Mouse (Mus musculus) hindbrain, embryonic 12.5 days (tissue): ENCODE measurements around the gene Ephb1. TPM values are rescaled to one million over a fixed set of nuclear protein-coding genes. Genes with fewer than 3 reads are reported as not detected.

ENCODE experiments used
- ATAC-seq: fragments of 200-750 bp; cut with Nextera tagmentation; 2 replicates; pipeline ENCODE4 v1.8.0; 2017; ENCODE audit warnings: moderate TSS enrichment; ENCODE audit not compliant: low FRiP score
- H3K27ac ChIP-seq: fragments of 300-500 bp; sonication (generic); 2 replicates; pipeline ENCODE4 v1.5.1; 2016; ENCODE audit warnings: mild to moderate bottlenecking
- H3K27me3 ChIP-seq: fragments of 300-500 bp; sonication (generic); 2 replicates; pipeline ENCODE4 v1.6.1; 2016; ENCODE audit warnings: mild to moderate bottlenecking
- H3K36me3 ChIP-seq: fragments of 300-500 bp; sonication (generic); 2 replicates; pipeline ENCODE4 v1.6.1; 2016; ENCODE audit warnings: mild to moderate bottlenecking
- H3K4me1 ChIP-seq: fragments of 300-500 bp; sonication (generic); 2 replicates; pipeline ENCODE4 v1.6.1; 2016
- H3K4me2 ChIP-seq: fragments of 300-500 bp; sonication (generic); replicated peaks from 2 replicates; pipeline ENCODE4 v1.6.1; 2016; ENCODE audit warnings: mild to moderate bottlenecking
- H3K4me3 ChIP-seq: fragments of 300-500 bp; sonication (generic); 2 replicates; pipeline ENCODE4 v1.5.1; 2016; ENCODE audit warnings: mild to moderate bottlenecking
- H3K9ac ChIP-seq: fragments of 300-500 bp; sonication (generic); 2 replicates; pipeline ENCODE4 v1.6.1; 2016; ENCODE audit warnings: mild to moderate bottlenecking, moderate library complexity
- H3K9me3 ChIP-seq: fragments of 300-500 bp; sonication (generic); replicated peaks from 2 replicates; pipeline ENCODE4 v1.6.1; 2016; ENCODE audit warnings: mild to moderate bottlenecking
- WGBS: fragments of 180-500 bp; shearing (Covaris S2); methylation state at CpG from one replicate; pipeline ENCODE4 v1.1.7; 2016; 5-methylcytosine and 5-hydroxymethylcytosine counted together
- polyA plus RNA-seq: library from polyadenylated mRNA; unstranded; fragments of >200 nt; fragmentation: Nextera tagmentation; extraction: Ambion mirVana; gene quantifications from 2 replicates; pipeline ENCODE4 v1.2.1, GENCODE M21; 2016

Gene Ephb1
- polyA plus RNA-seq, 1 experiment from 2014 or later = 30.2 TPM

DNA sequence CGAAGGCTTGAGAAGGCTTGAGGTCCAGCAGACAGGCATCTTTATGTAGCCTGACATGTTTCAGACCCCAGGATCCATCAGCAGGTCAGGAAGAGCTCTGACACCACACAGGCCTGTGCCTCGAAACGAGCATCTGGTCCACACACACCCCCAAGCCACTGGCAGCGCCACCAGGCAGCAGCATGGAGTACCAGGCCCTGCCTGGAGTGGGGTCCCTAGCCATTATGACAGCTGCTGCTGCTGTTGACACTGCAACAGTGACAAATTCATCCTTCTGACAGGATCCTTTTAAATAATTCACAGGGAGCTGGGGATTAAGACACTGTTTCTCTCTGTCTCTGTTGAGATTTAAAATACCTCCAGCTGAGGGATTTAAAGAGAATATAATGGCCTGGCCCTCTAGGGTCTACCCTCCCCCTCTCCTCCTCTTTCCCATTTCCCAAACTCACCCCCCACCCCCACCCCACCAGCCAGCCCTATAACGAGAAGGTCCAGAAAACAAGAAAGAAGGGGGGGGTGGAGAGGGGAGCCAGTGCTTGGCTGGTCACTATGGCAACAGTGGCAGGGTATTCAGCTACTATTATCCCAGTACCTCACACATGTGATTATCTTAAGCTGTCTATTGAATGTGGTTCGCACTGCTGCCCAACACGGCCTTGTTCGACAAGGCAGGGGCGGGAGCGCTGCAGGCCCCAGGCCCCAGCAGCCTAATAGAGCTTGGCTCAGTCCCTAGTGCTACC is 143.0 kb downstream of the Ephb1 start:
- 8% methylated on average over 10 of the region's 10 CpGs for WGBS
- peak overlapping the region; percentile 3; the same call in 1 of the 2 replicates for H3K4me2 ChIP-seq
- peaks cover 40% of the 10 kb centered on the region for H3K27me3 ChIP-seq

GRCm38 (mm10) chr9:102205518-102205917 is 149.0 kb downstream of the Ephb1 start:
- 50% methylated on average over 3 of the region's 3 CpGs for WGBS
- H3K9me3 ChIP-seq = no peaks in the 10 kb centered on the region
- no peak overlapping the region for H3K9ac ChIP-seq
- no peaks in the 10 kb centered on the region for H3K4me1 ChIP-seq
- H3K27me3 ChIP-seq = peaks cover 31% of the 10 kb centered on the region
- H3K36me3 ChIP-seq = peaks cover 3% of the 10 kb centered on the region; the same call in 1 of the 2 replicates
- no peak overlapping the region for H3K27ac ChIP-seq
- no peak for ATAC-seq
- H3K4me3 ChIP-seq = no peak overlapping the region
- H3K4me2 ChIP-seq = no peak overlapping the region

More for the DNA sequence above, 143.0 kb downstream of the Ephb1 start:
- peak; percentile 97 for ATAC-seq
- H3K9me3 ChIP-seq = no peaks in the 10 kb centered on the region
- H3K9ac ChIP-seq = no peak overlapping the region
- H3K4me1 ChIP-seq = peaks cover 35% of the 10 kb centered on the region
- no peak overlapping the region for H3K4me3 ChIP-seq
- peaks cover 3% of the 10 kb centered on the region; the same call in 1 of the 2 replicates for H3K36me3 ChIP-seq
- peak overlapping the region; percentile 71 for H3K27ac ChIP-seq

GRCm38 (mm10) chr9:102201867-102202266 is 152.6 kb downstream of the Ephb1 start:
- Histone ChIP-seq H3K4me3 (no peak overlapping the region), H3K4me2 (no peak overlapping the region), H3K27me3 (peaks cover 27% of the 10 kb centered on the region), H3K4me1 (peaks cover 11% of the 10 kb centered on the region), H3K9ac (no peak overlapping the region), H3K27ac (no peak overlapping the region), H3K36me3 (no peaks in the 10 kb centered on the region), H3K9me3 (no peaks in the 10 kb centered on the region)
- 81% methylated on average over 5 of the region's 5 CpGs for WGBS
- ATAC-seq = no peak

- Histone ChIP-seq H3K4me2 (no peak overlapping the region), H3K4me3 (no peak overlapping the region), H3K9ac (no peak overlapping the region), H3K27me3 (peaks cover 30% of the 10 kb centered on the region), H3K4me1 (peaks cover 29% of the 10 kb centered on the region), H3K36me3 (no peaks in the 10 kb centered on the region; the same call in 1 of the 2 replicates), H3K27ac (no peak overlapping the region), H3K9me3 (no peaks in the 10 kb centered on the region)
- no peak for ATAC-seq
- 93% methylated on average over 6 of the region's 6 CpGs for WGBS
These were observed 157.6 kb downstream of the Ephb1 start for GRCm38 (mm10) chr9:102196856-102197255.

GRCm38 (mm10) chr9:102194063-102194462 is 160.4 kb downstream of the Ephb1 start:
- Histone ChIP-seq H3K27ac (peak overlapping the region; percentile 67; the same call in 1 of the 2 replicates), H3K4me3 (no peak overlapping the region), H3K4me2 (no peak overlapping the region), H3K27me3 (peaks cover 39% of the 10 kb centered on the region), H3K36me3 (no peaks in the 10 kb centered on the region; the same call in 1 of the 2 replicates), H3K9me3 (no peaks in the 10 kb centered on the region), H3K9ac (no peak overlapping the region), H3K4me1 (peaks cover 37% of the 10 kb centered on the region)
- no peak for ATAC-seq
- 72% methylated on average over 4 of the region's 4 CpGs for WGBS

DNA sequence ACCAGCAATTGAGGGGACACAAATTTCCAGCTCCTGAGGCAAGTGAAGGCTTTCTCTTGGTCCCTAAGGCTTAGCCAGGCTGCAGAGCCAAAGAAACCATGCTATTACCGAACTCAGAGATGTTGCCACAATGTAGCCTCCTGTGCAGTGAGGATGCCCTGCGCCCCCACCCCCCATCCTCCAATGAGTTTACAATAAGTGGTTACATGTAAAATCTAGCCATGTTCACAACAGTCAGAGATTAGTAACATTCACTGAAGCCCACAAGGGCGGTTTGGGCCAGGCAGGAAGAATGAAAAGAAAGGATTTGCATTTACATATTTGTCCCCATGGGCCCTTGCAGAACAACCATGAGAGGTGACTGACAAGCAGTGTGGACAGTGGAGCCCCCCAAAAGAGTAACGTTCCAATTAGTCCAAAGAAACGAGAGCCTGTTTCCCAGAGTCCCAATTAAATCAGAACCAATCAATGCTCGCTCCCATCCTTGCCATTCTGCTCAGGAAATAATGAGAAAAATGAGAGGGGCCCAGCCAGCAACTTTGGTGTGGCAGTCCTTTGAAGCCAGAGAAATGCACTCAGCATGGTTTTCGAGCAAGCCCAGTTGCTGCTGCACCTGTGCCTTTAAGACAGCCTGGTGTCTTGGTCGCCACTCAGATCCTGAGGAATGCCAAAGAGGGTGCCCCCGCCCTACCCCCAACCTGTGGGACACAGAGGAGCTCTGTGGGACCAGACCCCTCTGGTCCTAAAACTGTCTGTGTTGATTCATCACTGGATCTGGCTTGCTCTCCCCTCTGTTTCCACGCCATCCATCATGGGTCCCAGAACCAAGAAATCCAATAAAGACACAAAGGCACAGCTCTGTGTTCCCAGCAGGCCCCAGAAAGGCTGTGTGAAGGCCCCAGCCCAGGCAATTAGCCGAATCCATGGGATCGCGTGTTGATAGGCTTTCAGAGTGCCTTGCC is 161.5 kb downstream of the Ephb1 start:
- H3K27ac ChIP-seq = peak overlapping the region; percentile 67
- H3K4me2 ChIP-seq = no peak overlapping the region
- WGBS = 33% methylated on average over 13 of the region's 13 CpGs
- no peaks in the 10 kb centered on the region; the same call in 1 of the 2 replicates for H3K36me3 ChIP-seq
- no peak overlapping the region for H3K4me3 ChIP-seq
- H3K4me1 ChIP-seq = peaks cover 36% of the 10 kb centered on the region
- peaks cover 42% of the 10 kb centered on the region for H3K27me3 ChIP-seq
- peak; percentile 74 for ATAC-seq
- no peaks in the 10 kb centered on the region for H3K9me3 ChIP-seq
- H3K9ac ChIP-seq = no peak overlapping the region

DNA sequence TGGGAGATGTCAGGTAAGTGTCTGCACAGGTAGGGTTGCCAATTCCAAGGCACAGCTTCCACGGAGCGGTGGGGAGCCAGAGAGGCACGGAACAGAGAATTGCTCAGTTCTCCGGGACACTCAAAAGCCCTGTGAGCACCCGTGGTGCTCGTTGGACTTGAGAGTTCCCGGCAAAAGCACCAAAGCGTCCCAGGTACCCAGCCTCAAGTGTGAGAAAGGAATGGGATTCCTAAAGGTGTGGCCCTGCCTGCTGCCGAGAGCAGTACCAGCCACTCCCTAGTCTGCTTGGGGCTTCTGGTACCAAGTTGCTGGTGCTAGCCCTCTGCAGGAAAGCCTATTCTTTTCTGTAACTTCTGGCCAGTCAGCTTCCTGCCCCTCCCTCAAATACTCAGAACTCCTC is 164.4 kb downstream of the Ephb1 start:
- Histone ChIP-seq H3K27ac (no peak overlapping the region), H3K36me3 (no peaks in the 10 kb centered on the region; the same call in 1 of the 2 replicates), H3K9me3 (no peaks in the 10 kb centered on the region), H3K27me3 (peaks cover 30% of the 10 kb centered on the region), H3K4me3 (no peak overlapping the region), H3K4me2 (no peak overlapping the region), H3K4me1 (peaks cover 28% of the 10 kb centered on the region), H3K9ac (no peak overlapping the region)
- 79% methylated on average over 9 of the region's 9 CpGs for WGBS
- no peak for ATAC-seq

- H3K27me3 ChIP-seq = peaks cover 24% of the 10 kb centered on the region
- no peak overlapping the region for H3K9ac ChIP-seq
- 43% methylated on average over 11 of the region's 11 CpGs for WGBS
- 0 out of 2 replicates have a peak, but pooled peaks have one; percentile 6 for ATAC-seq
- no peaks in the 10 kb centered on the region; the same call in 1 of the 2 replicates for H3K36me3 ChIP-seq
- peaks cover 28% of the 10 kb centered on the region for H3K4me1 ChIP-seq
- no peaks in the 10 kb centered on the region for H3K9me3 ChIP-seq
- H3K4me3 ChIP-seq = no peak overlapping the region
- no peak overlapping the region for H3K27ac ChIP-seq
- H3K4me2 ChIP-seq = no peak overlapping the region
These were observed 165.1 kb downstream of the Ephb1 start for GRCm38 (mm10) chr9:102189406-102189805.

DNA sequence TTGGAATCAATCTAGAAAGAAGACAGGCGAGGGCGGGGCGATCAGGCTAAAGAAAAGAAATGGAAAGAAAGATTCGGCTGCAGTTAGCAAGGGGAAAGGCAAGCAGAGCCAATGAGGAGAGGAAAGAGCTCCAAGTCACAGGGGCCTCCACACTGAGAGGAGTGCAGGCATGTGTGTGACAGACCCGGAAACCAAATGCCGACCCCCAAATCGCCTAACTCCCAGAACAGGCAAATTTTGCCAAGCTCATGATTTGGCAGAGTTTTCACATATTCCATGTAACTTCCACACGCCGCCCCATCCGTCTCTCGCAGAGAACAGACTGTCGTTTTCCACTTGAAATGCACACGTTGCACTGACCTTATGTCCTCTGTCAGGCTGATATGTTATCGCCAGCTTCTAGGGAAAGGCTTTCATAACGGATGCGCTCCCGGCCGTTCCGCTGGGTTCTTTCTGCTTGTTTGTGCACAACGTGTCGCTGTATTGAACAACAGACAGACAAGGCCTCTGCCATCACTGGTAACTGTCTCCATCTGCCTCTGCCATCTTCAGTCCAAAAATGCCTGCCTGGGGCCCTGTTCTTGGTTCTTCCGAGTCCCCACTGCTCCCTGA is 170.7 kb downstream of the Ephb1 start:
- WGBS = 57% methylated on average over 22 of the region's 22 CpGs
- Histone ChIP-seq H3K4me1 (peaks cover 38% of the 10 kb centered on the region), H3K27ac (peak overlapping the region; percentile 42; the same call in 1 of the 2 replicates)

DNA sequence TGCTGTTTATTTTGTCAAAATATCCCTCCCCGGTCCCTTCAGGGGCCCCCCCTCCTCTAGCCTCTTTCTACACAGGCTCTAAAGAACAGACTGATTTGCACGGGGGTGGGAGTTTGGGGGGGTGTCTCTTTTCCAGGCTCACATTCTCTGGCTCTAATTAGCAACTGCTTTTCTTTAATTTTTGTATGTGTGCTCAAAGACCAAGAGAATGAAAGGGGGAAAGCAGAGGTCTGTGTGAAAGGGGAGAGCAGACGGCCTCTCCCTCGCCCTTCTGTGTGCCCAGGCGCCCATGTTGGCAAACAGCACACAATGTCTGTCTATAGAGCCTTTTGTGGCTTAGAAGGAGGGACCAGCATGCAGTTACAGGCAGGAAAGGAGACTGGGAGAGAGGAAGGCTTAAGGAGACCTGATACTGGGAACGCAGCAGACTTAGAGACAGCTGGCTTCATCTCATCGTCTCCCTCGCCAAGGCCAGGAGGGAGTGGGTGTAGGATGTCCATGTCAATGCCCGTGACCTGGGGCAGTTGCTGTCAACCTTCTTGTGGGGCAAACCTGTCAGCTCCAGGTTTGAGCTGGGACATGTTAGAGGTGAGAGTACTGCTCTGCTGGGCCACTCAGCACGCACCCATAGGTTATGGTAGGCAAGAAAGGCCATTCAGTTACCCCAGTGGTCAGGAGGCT is 172.5 kb downstream of the Ephb1 start:
- H3K9me3 ChIP-seq = no peaks in the 10 kb centered on the region
- H3K4me3 ChIP-seq = no peak overlapping the region
- peaks cover 8% of the 10 kb centered on the region; the same call in 1 of the 2 replicates for H3K27me3 ChIP-seq
- ATAC-seq = peak; percentile 81
- 44% methylated on average over 10 of the region's 10 CpGs for WGBS
- H3K36me3 ChIP-seq = no peaks in the 10 kb centered on the region
- H3K9ac ChIP-seq = no peak overlapping the region
- no peak overlapping the region for H3K4me2 ChIP-seq
- peak overlapping the region; percentile 74 for H3K27ac ChIP-seq
- H3K4me1 ChIP-seq = peaks cover 40% of the 10 kb centered on the region

More for the DNA sequence above, 170.7 kb downstream of the Ephb1 start:
- Histone ChIP-seq H3K4me2 (no peak overlapping the region), H3K9me3 (no peaks in the 10 kb centered on the region), H3K4me3 (no peak overlapping the region), H3K36me3 (no peaks in the 10 kb centered on the region), H3K27me3 (peaks cover 15% of the 10 kb centered on the region), H3K9ac (no peak overlapping the region)
- ATAC-seq = no peak

- Histone ChIP-seq H3K9ac (no peak overlapping the region), H3K4me2 (no peak overlapping the region), H3K36me3 (no peaks in the 10 kb centered on the region), H3K4me1 (peaks cover 40% of the 10 kb centered on the region), H3K27ac (peak overlapping the region; percentile 74; the same call in 1 of the 2 replicates), H3K27me3 (peaks cover 8% of the 10 kb centered on the region; the same call in 1 of the 2 replicates), H3K9me3 (no peaks in the 10 kb centered on the region), H3K4me3 (no peak overlapping the region)
- WGBS = 31% methylated on average over 3 of the region's 3 CpGs
- peak; percentile 75 for ATAC-seq
These were observed 173.2 kb downstream of the Ephb1 start for GRCm38 (mm10) chr9:102181276-102181675.
